Mouse (Mus musculus) A20 (cell line): ENCODE measurements at regions not wholly inside any gene's neighbourhood (a gene's known extent, or its start where the extent isn't known, plus 50 kb on each side); places are given as distances from the start of the nearest gene placed in this dataset.

ENCODE experiments used
- DNase-seq: peaks from one replicate; pipeline ENCODE4 v3.0.0-alpha.2; 2011; ENCODE audit warnings: low read depth, low spot score

GRCm38 (mm10) chr6:122394160-122394559 is 53.8 kb upstream of the Phc1 start:
- DNase-seq, result no peak

GRCm38 (mm10) chr6:122393231-122393881 is 53.0 kb upstream of the Phc1 start:
- DNase-seq, result peak; percentile 29

GRCm38 (mm10) chr6:122391725-122392667 is 51.6 kb upstream of the Phc1 start:
- peak; percentile 65 for DNase-seq

- DNase-seq, result no peak
Observed at GRCm38 (mm10) chr6:122391126-122391525, 50.8 kb upstream of the Phc1 start.

GRCm38 (mm10) chr6:122390720-122391119 is 50.4 kb upstream of the Phc1 start:
- DNase-seq, result no peak
